Mouse (Mus musculus) heart, embryonic 16.5 days (tissue): ENCODE measurements at regions not wholly inside any gene's neighbourhood (a gene's known extent, or its start where the extent isn't known, plus 50 kb on each side); places are given as distances from the start of the nearest gene placed in this dataset.

Experiments
- ATAC-seq: fragments of 200-750 bp; cut with Nextera tagmentation; replicated peaks from 2 replicates; pipeline ENCODE4 v1.8.0; 2017; ENCODE audit warnings: moderate number of reproducible peaks; ENCODE audit not compliant: insufficient read depth, low FRiP score; ENCODE audit errors: extremely low read depth
- H3K27ac ChIP-seq: fragments of 300-500 bp; sonication (generic); 2 replicates; pipeline ENCODE4 v1.5.1; 2014; ENCODE audit warnings: mild to moderate bottlenecking, low read length, control low read depth, moderate library complexity
- H3K27me3 ChIP-seq: fragments of 300-500 bp; sonication (generic); 2 replicates; pipeline ENCODE4 v1.6.1; 2014; ENCODE audit warnings: low read length, mixed read lengths; ENCODE audit not compliant: control insufficient read depth, insufficient read depth
- H3K36me3 ChIP-seq: fragments of 300-500 bp; sonication (generic); 2 replicates; pipeline ENCODE4 v1.6.1; 2014; ENCODE audit not compliant: control insufficient read depth, insufficient read depth
- H3K4me1 ChIP-seq: fragments of 300-500 bp; sonication (generic); 2 replicates; pipeline ENCODE4 v1.6.1; 2014; ENCODE audit warnings: low read length, mixed read lengths; ENCODE audit not compliant: control insufficient read depth, insufficient read depth
- H3K4me2 ChIP-seq: fragments of 300-500 bp; sonication (generic); 2 replicates; pipeline ENCODE4 v1.6.1; 2014; ENCODE audit warnings: low read depth, mild to moderate bottlenecking, control low read depth, low read length
- H3K4me3 ChIP-seq: fragments of 300-500 bp; sonication (generic); 2 replicates; pipeline ENCODE4 v1.5.1; 2014; ENCODE audit warnings: mild to moderate bottlenecking, control low read depth, low read length
- H3K9ac ChIP-seq: fragments of 300-500 bp; sonication (generic); 2 replicates; pipeline ENCODE4 v1.6.1; 2014; ENCODE audit warnings: low read length, control low read depth
- H3K9me3 ChIP-seq: fragments of 300-500 bp; sonication (generic); replicated peaks from 2 replicates; pipeline ENCODE4 v1.6.1; 2016; ENCODE audit warnings: low read length; ENCODE audit not compliant: control insufficient read depth
- whole genome bisulfite sequencing: fragments of 180-500 bp; shearing (Covaris S2); extraction: QIAGEN DNeasy Blood & Tissue Kit; methylation state at CpG from one replicate; pipeline ENCODE4 v1.1.7; 2014; 5-methylcytosine and 5-hydroxymethylcytosine counted together

DNA sequence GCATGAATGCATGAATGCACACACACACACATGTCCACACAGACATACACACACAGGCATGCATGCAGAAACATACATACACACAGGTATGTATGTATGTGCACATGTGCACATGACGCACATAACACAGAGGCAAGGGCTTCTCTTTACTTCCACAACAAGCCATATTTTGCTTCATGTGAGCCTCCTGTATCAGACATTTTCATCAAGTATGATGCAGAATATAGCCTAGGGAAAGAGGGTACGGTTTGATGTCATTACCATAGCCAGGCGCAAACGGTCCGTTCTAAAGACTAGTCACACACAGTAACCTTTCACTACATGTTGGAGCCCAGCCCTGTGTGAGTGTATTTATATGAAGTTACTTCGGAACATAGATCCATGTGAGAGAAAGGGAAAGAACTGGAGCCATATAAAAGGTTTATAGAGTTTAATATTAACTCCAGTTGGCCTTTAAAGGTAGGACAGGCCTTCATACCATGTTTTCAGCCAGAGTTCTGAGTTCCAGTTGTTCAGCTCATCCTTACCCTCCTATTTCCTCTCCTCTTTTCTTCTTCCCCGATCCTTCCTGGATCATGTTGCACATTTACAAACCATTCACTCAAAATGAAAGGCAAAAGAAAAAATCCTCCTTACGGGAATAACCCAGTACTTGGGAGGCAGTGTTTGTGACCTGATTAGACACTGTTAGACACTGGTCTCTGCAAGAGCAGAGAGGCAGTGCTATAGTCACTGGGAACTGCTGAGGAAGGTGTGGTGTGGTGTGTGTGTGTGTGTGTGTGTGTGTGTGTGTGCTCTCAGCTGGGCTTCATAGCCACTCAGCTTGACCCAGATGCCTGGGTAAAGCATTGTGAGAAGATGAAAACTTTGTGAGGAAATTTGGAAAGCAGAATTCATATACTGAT is 434.1 kb upstream of the Ccnh start:
- no peaks in the 10 kb centered on the region for H3K4me1 ChIP-seq
- no peak overlapping the region for H3K27ac ChIP-seq
- no peak overlapping the region for H3K4me3 ChIP-seq
- H3K36me3 ChIP-seq = no peaks in the 10 kb centered on the region
- H3K9me3 ChIP-seq = no peaks in the 10 kb centered on the region
- no peak overlapping the region for H3K4me2 ChIP-seq
- ATAC-seq = no peak
- H3K9ac ChIP-seq = no peak overlapping the region
- no peaks in the 10 kb centered on the region for H3K27me3 ChIP-seq
- WGBS = 86% methylated on average over 8 of the region's 8 CpGs

DNA sequence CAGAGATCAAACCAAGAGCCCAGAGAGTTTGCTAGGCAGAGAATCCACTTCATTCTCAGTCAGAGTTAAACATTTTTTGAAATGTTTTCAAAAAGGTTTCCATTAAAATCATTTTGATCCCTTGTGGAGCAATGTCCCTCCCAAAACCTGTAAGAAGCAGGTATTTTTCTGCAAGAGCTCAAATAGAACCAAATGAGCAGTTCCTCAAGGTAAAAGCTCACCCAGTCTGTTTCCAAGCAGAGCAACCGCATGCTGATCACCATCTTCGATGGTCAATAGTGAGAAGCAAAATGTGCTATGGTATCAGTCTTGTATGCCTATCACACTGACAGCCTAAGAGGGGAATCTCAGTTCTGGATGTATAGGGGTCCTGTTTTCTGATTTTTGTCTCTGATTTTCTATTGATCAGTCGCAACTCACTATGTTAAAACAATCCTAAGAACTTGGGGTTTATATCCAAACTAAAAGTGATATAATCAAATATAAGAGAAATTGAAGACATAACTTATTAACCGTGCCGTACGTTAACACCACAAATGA is 432.3 kb upstream of the Ccnh start:
- WGBS = 79% methylated on average over 6 of the region's 6 CpGs
- H3K4me3 ChIP-seq = no peak overlapping the region
- no peaks in the 10 kb centered on the region for H3K27me3 ChIP-seq
- no peak for ATAC-seq
- no peaks in the 10 kb centered on the region for H3K4me1 ChIP-seq
- no peak overlapping the region for H3K9ac ChIP-seq
- H3K27ac ChIP-seq = no peak overlapping the region
- H3K9me3 ChIP-seq = no peaks in the 10 kb centered on the region
- H3K36me3 ChIP-seq = no peaks in the 10 kb centered on the region
- H3K4me2 ChIP-seq = no peak overlapping the region

DNA sequence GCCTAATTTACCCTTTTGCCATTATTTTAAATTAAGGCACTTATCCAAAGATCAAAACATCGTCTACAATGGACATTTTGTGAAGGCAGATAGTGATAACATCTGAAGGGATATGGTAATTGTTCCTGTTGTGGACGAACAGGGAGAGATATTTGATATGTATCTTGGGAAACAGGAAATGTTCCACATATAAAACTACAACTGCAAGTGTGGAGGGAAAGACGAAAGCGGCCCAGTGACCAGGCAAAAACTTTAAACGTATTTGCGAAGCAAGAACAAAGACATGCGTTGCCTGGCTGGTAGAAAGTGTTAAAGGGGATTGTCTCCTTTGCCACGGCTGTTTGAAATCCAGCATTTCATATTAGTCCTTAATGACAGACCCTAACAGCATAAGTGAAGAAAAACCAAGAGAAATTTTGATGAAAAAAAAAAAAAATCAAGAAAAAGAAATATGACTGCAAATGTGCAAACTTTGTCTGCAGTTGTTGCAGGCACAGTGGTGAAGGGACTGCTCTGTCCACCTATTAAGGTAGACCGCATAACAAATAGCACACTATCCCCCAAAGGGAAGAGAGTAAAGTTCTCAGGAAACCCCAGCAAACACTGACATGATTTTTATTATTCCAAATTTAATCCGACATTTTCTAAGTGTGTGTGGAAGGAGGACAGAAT is 431.2 kb upstream of the Ccnh start:
- WGBS = 50% methylated on average over 10 of the region's 10 CpGs
- no peak overlapping the region for H3K4me3 ChIP-seq
- H3K36me3 ChIP-seq = no peaks in the 10 kb centered on the region
- no peak overlapping the region for H3K27ac ChIP-seq
- no peak overlapping the region for H3K9ac ChIP-seq
- no peaks in the 10 kb centered on the region for H3K4me1 ChIP-seq
- no peaks in the 10 kb centered on the region for H3K9me3 ChIP-seq
- H3K4me2 ChIP-seq = no peak overlapping the region
- H3K27me3 ChIP-seq = no peaks in the 10 kb centered on the region
- ATAC-seq = no peak

- 2% methylated on average over 6 of the region's 6 CpGs for WGBS
- ATAC-seq = no peak
- Histone ChIP-seq H3K9ac (no peak overlapping the region), H3K4me3 (no peak overlapping the region), H3K4me1 (no peaks in the 10 kb centered on the region), H3K36me3 (no peaks in the 10 kb centered on the region), H3K27me3 (no peaks in the 10 kb centered on the region), H3K9me3 (no peaks in the 10 kb centered on the region), H3K4me2 (no peak overlapping the region), H3K27ac (no peak overlapping the region)
Observed at GRCm38 (mm10) chr13:84758568-84758900, 430.7 kb upstream of the Ccnh start.

DNA sequence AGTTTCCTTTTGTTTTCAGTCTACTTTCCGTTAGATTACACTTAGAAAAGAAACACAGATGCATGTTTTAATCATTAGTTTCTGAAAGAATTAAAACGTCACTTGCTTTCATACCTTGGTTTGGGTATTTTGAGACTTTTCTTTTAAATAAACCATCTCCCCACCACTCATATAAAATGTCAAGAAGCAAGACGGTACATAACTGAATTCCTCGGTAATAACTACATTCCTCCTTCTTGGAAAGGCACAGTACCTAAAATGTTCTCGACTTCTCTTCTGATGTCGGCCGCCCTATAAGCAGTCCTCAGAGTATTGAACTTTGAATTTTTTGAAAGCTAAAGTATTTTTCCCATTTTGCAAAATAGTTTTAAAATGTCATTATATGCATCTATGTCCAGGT is 430.1 kb upstream of the Ccnh start:
- Histone ChIP-seq H3K4me3 (no peak overlapping the region), H3K4me1 (no peaks in the 10 kb centered on the region), H3K4me2 (no peak overlapping the region), H3K27me3 (no peaks in the 10 kb centered on the region), H3K9ac (no peak overlapping the region), H3K27ac (no peak overlapping the region), H3K9me3 (no peaks in the 10 kb centered on the region), H3K36me3 (no peaks in the 10 kb centered on the region)
- ATAC-seq = no peak
- WGBS = 63% methylated on average over 7 of the region's 7 CpGs

DNA sequence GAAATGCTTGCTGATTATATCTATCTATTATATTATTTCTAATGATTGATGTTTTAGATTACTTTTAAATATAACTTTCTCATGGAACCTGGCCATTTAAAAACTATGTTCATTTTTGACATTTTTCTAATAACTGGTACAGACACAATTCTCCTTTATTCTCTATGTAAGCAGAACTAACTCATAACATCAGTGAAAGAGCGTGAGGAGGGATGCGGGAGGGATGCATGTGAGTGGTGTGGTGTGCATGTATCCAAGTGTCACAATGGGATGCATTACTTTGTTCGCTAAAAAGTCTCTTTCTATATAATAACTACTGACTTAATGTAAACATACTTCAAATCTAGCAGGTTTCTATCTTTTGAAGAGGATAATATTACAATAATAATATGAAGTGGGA is 428.7 kb upstream of the Ccnh start:
- H3K4me3 ChIP-seq = no peak overlapping the region
- 72% methylated on average over 3 of the region's 3 CpGs for WGBS
- no peak overlapping the region for H3K9ac ChIP-seq
- no peaks in the 10 kb centered on the region for H3K27me3 ChIP-seq
- no peaks in the 10 kb centered on the region for H3K36me3 ChIP-seq
- H3K9me3 ChIP-seq = no peaks in the 10 kb centered on the region
- H3K4me1 ChIP-seq = no peaks in the 10 kb centered on the region
- H3K4me2 ChIP-seq = no peak overlapping the region
- no peak overlapping the region for H3K27ac ChIP-seq
- ATAC-seq = no peak

GRCm38 (mm10) chr13:84760978-84761377 is 428.2 kb upstream of the Ccnh start:
- Histone ChIP-seq H3K4me3 (no peak overlapping the region), H3K9ac (no peak overlapping the region), H3K9me3 (no peaks in the 10 kb centered on the region), H3K27ac (no peak overlapping the region), H3K4me1 (no peaks in the 10 kb centered on the region), H3K27me3 (no peaks in the 10 kb centered on the region), H3K4me2 (no peak overlapping the region), H3K36me3 (no peaks in the 10 kb centered on the region)
- 61% methylated on average over 8 of the region's 8 CpGs for WGBS
- no peak for ATAC-seq

GRCm38 (mm10) chr13:84761821-84762220 is 427.4 kb upstream of the Ccnh start:
- no peak overlapping the region for H3K9ac ChIP-seq
- no peaks in the 10 kb centered on the region for H3K9me3 ChIP-seq
- no peak overlapping the region for H3K4me3 ChIP-seq
- no peaks in the 10 kb centered on the region for H3K36me3 ChIP-seq
- H3K4me2 ChIP-seq = no peak overlapping the region
- WGBS = 56% methylated on average over 4 of the region's 4 CpGs
- H3K27ac ChIP-seq = no peak overlapping the region
- no peaks in the 10 kb centered on the region for H3K4me1 ChIP-seq
- ATAC-seq = no peak
- H3K27me3 ChIP-seq = no peaks in the 10 kb centered on the region

DNA sequence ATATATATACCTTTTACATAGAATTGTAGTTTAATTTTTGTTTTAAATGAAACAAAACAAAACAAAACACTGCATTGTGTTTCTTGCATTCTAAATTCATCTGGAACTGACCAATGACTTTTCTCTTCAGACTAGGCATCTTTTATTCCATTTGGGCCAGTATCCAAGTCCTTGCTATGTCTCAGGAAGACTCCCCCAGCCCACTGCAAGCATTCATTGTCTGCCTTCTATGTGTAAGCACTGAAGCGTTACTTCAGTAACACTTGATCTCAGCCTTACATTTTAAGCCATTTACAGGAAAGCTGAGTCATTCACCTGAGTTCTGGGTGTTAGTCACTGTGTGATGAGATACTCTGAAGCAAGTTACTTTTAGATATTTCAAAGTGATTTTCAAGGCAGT is 425.3 kb upstream of the Ccnh start:
- no peaks in the 10 kb centered on the region for H3K4me1 ChIP-seq
- no peak overlapping the region for H3K4me3 ChIP-seq
- no peak overlapping the region for H3K4me2 ChIP-seq

More for the DNA sequence above, 425.3 kb upstream of the Ccnh start:
- no peaks in the 10 kb centered on the region for H3K36me3 ChIP-seq
- no peaks in the 10 kb centered on the region for H3K27me3 ChIP-seq
- H3K9me3 ChIP-seq = no peaks in the 10 kb centered on the region
- WGBS = 64% methylated on average over 1 of the region's 1 CpGs
- ATAC-seq = no peak
- H3K27ac ChIP-seq = no peak overlapping the region
- no peak overlapping the region for H3K9ac ChIP-seq
